ENCODE assay signal across 19 mouse cellular contexts in the genomic region with DNA sequence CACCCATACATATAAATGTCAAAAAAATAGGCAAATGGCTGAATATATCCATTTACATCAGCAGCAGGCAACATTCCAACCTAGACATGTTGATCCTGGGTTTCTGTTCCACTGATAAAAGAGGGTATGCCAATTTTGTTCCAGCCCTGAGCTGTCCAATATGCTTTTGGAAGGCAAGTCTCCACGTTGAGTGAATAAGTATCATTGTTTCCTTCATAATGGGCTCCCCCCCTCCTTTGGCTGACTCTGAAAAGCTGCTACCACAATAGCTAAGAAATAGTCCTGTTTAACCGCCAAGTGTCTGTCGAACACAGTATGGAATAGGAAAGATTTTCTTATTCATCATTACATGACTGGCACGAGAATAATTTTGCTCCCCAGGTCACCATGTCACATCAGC.
DNase-seq lines count a peak whose midpoint lies in the region; ATAC-seq and TF ChIP-seq lines count a peak whose summit lies in the region.
"Had no signal": no experiment of that assay in that cellular context is flagged by ENCODE, and none has a peak within 500 bp of the region (broad histone marks: within the 10 kb centered on the region; RNA-seq: fewer than 3 reads in every experiment).

No protein-coding gene starts in this region.

- TF ChIP-seq POLR2A in kidney, adult 2 months (IDR thresholded peaks at IDR 0.05; ENCODE audit: low read depth, low read length) = no peak

- no peaks in the 10 kb centered on the region for H3K27me3 ChIP-seq in forebrain, embryonic 13.5 days
- H3K27me3 ChIP-seq in hindbrain, embryonic 12.5 days = no peaks in the 10 kb centered on the region
- no peaks in the 10 kb centered on the region for H3K27me3 ChIP-seq in midbrain, embryonic 14.5 days (ENCODE audit: control insufficient read depth, insufficient read depth, low read length)
- H3K27me3 ChIP-seq in kidney, adult 2 months (replicated peaks; ENCODE audit: control insufficient read depth, insufficient read depth, low read length) = no peaks in the 10 kb centered on the region
- H3K27me3 ChIP-seq: intestine, embryonic 15.5 days; neural tube, embryonic 13.5 days had no signal

- H3K4me2 ChIP-seq in forebrain, embryonic 13.5 days = no peak overlapping the region
- H3K4me2 ChIP-seq in hindbrain, embryonic 12.5 days (replicated peaks) = no peak overlapping the region
- H3K4me2 ChIP-seq in midbrain, embryonic 14.5 days (ENCODE audit: low read length) = no peak overlapping the region
- H3K4me2 ChIP-seq: intestine, embryonic 15.5 days; neural tube, embryonic 13.5 days had no signal

- H3K4me1 ChIP-seq in forebrain, embryonic 13.5 days = peaks cover 30% of the 10 kb centered on the region
- peaks cover 16% of the 10 kb centered on the region for H3K4me1 ChIP-seq in hindbrain, embryonic 12.5 days
- 0 out of 2 replicates have a peak, but pooled peaks cover 5% of the 10 kb centered on the region for H3K4me1 ChIP-seq in midbrain, embryonic 14.5 days (ENCODE audit: control insufficient read depth, insufficient read depth, low read length)
- no peaks in the 10 kb centered on the region for H3K4me1 ChIP-seq in kidney, adult 2 months (ENCODE audit: control insufficient read depth, insufficient read depth, low read length)
- H3K4me1 ChIP-seq: intestine, embryonic 15.5 days had no signal

- TF ChIP-seq CTCF in left cerebral cortex, adult 2 months (IDR thresholded peaks at IDR 0.05) = no peak
- TF ChIP-seq CTCF in kidney, adult 2 months (conservative IDR thresholded peaks at IDR 0.05; ENCODE audit: insufficient read depth, insufficient read length, low read depth, low read length) = no peak

- DNase-seq in left cerebral cortex, postnatal 4 days = peak; percentile 10
- DNase-seq in left cerebral cortex, adult 2 months (ENCODE audit: extremely low spot score in 1 of 2, low spot score in 2 of 2) = no peak
- peak; percentile 39 for DNase-seq in midbrain, embryonic 14.5 days
- no peak for DNase-seq in kidney, adult 2 months
- DNase-seq in ovary, postnatal 10 days (ENCODE audit: low spot score) = no peak
- DNase-seq: cerebellum, adult 9-10 months; heart, adult 18-20 months; heart, postnatal 36 days; layer of hippocampus, postnatal 36 days; liver; liver, postnatal 0 days; lung, postnatal 14 days; thymus, postnatal 36 days had no signal

- H3K36me3 ChIP-seq in forebrain, embryonic 13.5 days (ENCODE audit: poor library complexity, severe bottlenecking) = no peaks in the 10 kb centered on the region
- no peaks in the 10 kb centered on the region for H3K36me3 ChIP-seq in hindbrain, embryonic 12.5 days
- H3K36me3 ChIP-seq in midbrain, embryonic 14.5 days (ENCODE audit: control insufficient read depth, insufficient read depth, low read length) = no peaks in the 10 kb centered on the region
- H3K36me3 ChIP-seq in kidney, adult 2 months (ENCODE audit: control insufficient read depth, insufficient read depth, low read length) = no peaks in the 10 kb centered on the region
- H3K36me3 ChIP-seq: intestine, embryonic 15.5 days; neural tube, embryonic 13.5 days had no signal

- no peaks in the 10 kb centered on the region for H3K9me3 ChIP-seq in forebrain, embryonic 13.5 days (replicated peaks)
- H3K9me3 ChIP-seq in hindbrain, embryonic 12.5 days (replicated peaks) = no peaks in the 10 kb centered on the region
- no peaks in the 10 kb centered on the region for H3K9me3 ChIP-seq in midbrain, embryonic 14.5 days (ENCODE audit: control insufficient read depth, low read length)
- H3K9me3 ChIP-seq: intestine, embryonic 15.5 days; neural tube, embryonic 13.5 days had no signal

- no peak overlapping the region for H3K27ac ChIP-seq in left cerebral cortex, adult 2 months
- no peak overlapping the region for H3K27ac ChIP-seq in forebrain, embryonic 13.5 days
- H3K27ac ChIP-seq in hindbrain, embryonic 12.5 days = no peak overlapping the region
- H3K27ac ChIP-seq in midbrain, embryonic 14.5 days (replicated peaks; ENCODE audit: low read depth, low read length) = no peak overlapping the region
- no peak overlapping the region for H3K27ac ChIP-seq in kidney, adult 2 months (ENCODE audit: insufficient read depth, low read depth, low read length)
- H3K27ac ChIP-seq: intestine, embryonic 15.5 days; kidney, postnatal 0 days; neural tube, embryonic 13.5 days had no signal

- 4% methylated on average over 4 of the region's 4 CpGs for WGBS in forebrain, embryonic 13.5 days
- 21% methylated on average over 4 of the region's 4 CpGs for WGBS in hindbrain, embryonic 12.5 days
- 8% methylated on average over 4 of the region's 4 CpGs for WGBS in midbrain, embryonic 14.5 days
- 72% methylated on average over 4 of the region's 4 CpGs for WGBS in kidney, adult 2 months

- H3K9ac ChIP-seq in forebrain, embryonic 13.5 days = no peak overlapping the region
- no peak overlapping the region for H3K9ac ChIP-seq in hindbrain, embryonic 12.5 days
- no peak overlapping the region for H3K9ac ChIP-seq in midbrain, embryonic 14.5 days (replicated peaks; ENCODE audit: low read length)
- H3K9ac ChIP-seq: intestine, embryonic 15.5 days; liver, postnatal 0 days; neural tube, embryonic 13.5 days had no signal

- intact Hi-C loops in left cerebral cortex, postnatal 4 days (cut with DNase I) = no loop called here
- intact Hi-C loops in left cerebral cortex, adult 2 months (cut with DNase I) = no loop called here

- ATAC-seq in forebrain, embryonic 13.5 days = peak; percentile 81
- ATAC-seq in hindbrain, embryonic 12.5 days (ENCODE audit: low FRiP score) = peak; percentile 62; the same call in 1 of the 2 replicates
- ATAC-seq in midbrain, embryonic 14.5 days (ENCODE audit: low FRiP score, low TSS enrichment) = peak; percentile 58; the same call in 1 of the 2 replicates
- no peak for ATAC-seq in frontal cortex, adult (ENCODE audit: low TSS enrichment)
- ATAC-seq: intestine, embryonic 15.5 days; liver, postnatal 0 days had no signal

- H3K4me3 ChIP-seq in left cerebral cortex, adult 2 months = no peak overlapping the region
- H3K4me3 ChIP-seq in forebrain, embryonic 13.5 days = no peak overlapping the region
- H3K4me3 ChIP-seq in hindbrain, embryonic 12.5 days = no peak overlapping the region
- H3K4me3 ChIP-seq in midbrain, embryonic 14.5 days (replicated peaks; ENCODE audit: low read depth, low read length) = no peak overlapping the region
- H3K4me3 ChIP-seq in kidney, adult 2 months (ENCODE audit: insufficient read depth, low read depth, low read length) = no peak overlapping the region
- H3K4me3 ChIP-seq: intestine, embryonic 15.5 days; neural tube, embryonic 13.5 days had no signal

Comparison
In these comparisons a context has a peak if more than half of its experiments do, and no peak if none do; other contexts are left out.
1. DNase-seq: peak in left cerebral cortex, postnatal 4 days (single experiment) and midbrain, embryonic 14.5 days (single experiment); none in left cerebral cortex, adult 2 months (0 of 2), kidney, adult 2 months (single experiment) and ovary, postnatal 10 days (single experiment).